Mouse (Mus musculus) neural tube, embryonic 13.5 days (tissue): ENCODE results near the gene Mical1. TPM values are rescaled to one million over a fixed set of nuclear protein-coding genes. Genes with fewer than 3 reads are reported as not detected.

Source experiments
- ATAC-seq: fragments of 200-750 bp; cut with Nextera tagmentation; 2 replicates; pipeline ENCODE4 v1.8.0; 2017; ENCODE audit warnings: low read depth, mild to moderate bottlenecking, moderate TSS enrichment, moderate library complexity
- H3K27ac ChIP-seq: fragments of 300-500 bp; sonication (generic); replicated peaks from 2 replicates; pipeline ENCODE4 v1.5.1; 2015; ENCODE audit warnings: moderate library complexity, mild to moderate bottlenecking, inconsistent platforms
- H3K27me3 ChIP-seq: fragments of 300-500 bp; sonication (generic); 2 replicates; pipeline ENCODE4 v1.6.1; 2015; ENCODE audit warnings: mild to moderate bottlenecking, inconsistent platforms
- H3K36me3 ChIP-seq: fragments of 300-500 bp; sonication (generic); 2 replicates; pipeline ENCODE4 v1.6.1; 2015; ENCODE audit warnings: mild to moderate bottlenecking, inconsistent platforms
- H3K4me1 ChIP-seq: fragments of 300-500 bp; sonication (generic); replicated peaks from 2 replicates; pipeline ENCODE4 v1.6.1; 2015; ENCODE audit warnings: inconsistent platforms
- H3K4me2 ChIP-seq: fragments of 300-500 bp; sonication (generic); 2 replicates; pipeline ENCODE4 v1.6.1; 2015; ENCODE audit warnings: inconsistent platforms, mild to moderate bottlenecking, moderate library complexity
- H3K4me3 ChIP-seq: fragments of 300-500 bp; sonication (generic); 2 replicates; pipeline ENCODE4 v1.5.1; 2015; ENCODE audit warnings: mild to moderate bottlenecking, inconsistent platforms
- H3K9ac ChIP-seq: fragments of 300-500 bp; sonication (generic); 2 replicates; pipeline ENCODE4 v1.6.1; 2015; ENCODE audit warnings: moderate library complexity, mild to moderate bottlenecking, inconsistent platforms
- H3K9me3 ChIP-seq: fragments of 300-500 bp; sonication (generic); 2 replicates; pipeline ENCODE4 v1.6.1; 2016; ENCODE audit warnings: inconsistent platforms
- WGBS: fragments of 180-500 bp; shearing (Covaris S2); methylation state at CpG from one replicate; pipeline ENCODE4 v1.1.7; 2015; 5-methylcytosine and 5-hydroxymethylcytosine counted together
- polyA plus RNA-seq: library from polyadenylated mRNA; unstranded; fragments of >200 nt; fragmentation: Nextera tagmentation; extraction: Ambion mirVana; gene quantifications from 2 replicates; pipeline ENCODE4 v1.2.1, GENCODE M21; 2015

Gene Mical1
- polyA plus RNA-seq, 1 experiment from 2014 or later = 36.0 TPM

DNA sequence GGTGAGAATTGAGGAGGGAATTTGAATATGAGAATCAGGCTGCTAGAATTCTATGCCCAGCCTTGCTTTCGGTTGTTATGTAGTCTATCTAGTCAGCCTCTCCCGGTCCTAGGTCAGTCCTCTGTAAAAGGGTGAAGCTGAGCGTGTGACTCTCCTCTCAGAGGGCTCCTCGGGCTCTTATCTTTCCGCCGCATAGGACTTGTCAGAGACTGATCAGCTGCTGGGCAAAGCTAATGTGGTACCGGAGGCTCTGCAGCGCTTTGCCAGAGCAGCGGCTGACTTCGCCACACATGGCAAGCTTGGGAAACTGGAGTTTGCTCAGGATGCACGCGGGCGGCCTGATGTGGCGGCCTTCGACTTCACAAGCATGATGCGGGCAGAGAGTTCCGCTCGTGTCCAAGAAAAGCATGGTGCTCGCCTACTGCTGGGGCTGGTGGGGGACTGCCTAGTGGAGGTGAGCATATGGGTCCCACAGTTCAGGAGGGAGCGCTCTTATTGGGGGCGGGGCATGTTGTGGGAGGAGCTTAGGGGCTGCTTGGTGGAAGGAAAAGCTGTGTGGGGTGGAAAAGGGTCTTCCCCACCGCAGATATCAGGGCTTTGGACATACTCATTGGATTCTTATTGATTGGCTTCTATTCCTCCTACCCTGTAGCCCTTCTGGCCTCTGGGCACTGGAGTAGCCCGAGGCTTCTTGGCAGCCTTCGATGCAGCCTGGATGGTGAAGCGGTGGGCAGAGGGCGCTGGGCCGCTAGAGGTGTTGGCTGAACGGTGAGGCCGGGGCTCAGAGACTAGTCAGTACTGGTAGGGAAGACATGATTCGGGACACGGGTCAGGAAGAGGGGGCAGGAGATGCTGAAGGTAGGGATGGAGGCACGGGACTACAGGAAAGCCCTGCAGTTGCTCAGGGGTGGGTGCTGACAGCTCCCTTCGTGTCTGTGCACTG lies 5.1 kb downstream of the Mical1 start:
- H3K36me3 ChIP-seq = peaks cover 60% of the 10 kb centered on the region
- H3K27me3 ChIP-seq = no peaks in the 10 kb centered on the region
- no peak overlapping the region for H3K9ac ChIP-seq
- H3K9me3 ChIP-seq = no peaks in the 10 kb centered on the region
- ATAC-seq = no peak
- H3K4me2 ChIP-seq = no peak overlapping the region
- H3K4me1 ChIP-seq = peaks cover 23% of the 10 kb centered on the region
- no peak overlapping the region for H3K27ac ChIP-seq
- whole genome bisulfite sequencing = 67% methylated on average over 33 of the region's 33 CpGs
- no peak overlapping the region for H3K4me3 ChIP-seq

DNA sequence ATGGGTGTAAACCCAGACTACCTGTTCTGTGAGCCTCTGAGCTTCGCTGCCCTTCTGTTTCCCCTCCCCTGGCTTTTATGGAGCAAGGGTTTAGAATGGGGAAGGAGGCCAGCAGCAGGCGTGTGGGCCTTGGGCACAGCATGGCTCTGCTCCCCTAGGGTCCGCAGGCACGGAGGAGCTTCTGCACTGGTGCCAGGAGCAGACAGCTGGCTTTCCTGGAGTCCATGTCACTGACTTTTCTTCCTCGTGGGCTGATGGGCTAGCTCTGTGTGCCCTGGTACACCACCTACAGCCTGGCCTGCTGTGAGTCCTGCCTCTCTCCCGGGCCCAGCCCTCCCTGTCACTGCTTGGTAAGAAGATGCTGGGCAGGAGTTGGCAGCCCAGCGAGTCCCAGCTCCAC lies 6.3 kb downstream of the Mical1 start:
- no peak for ATAC-seq
- Histone ChIP-seq H3K27me3 (no peaks in the 10 kb centered on the region), H3K4me1 (peaks cover 11% of the 10 kb centered on the region), H3K9ac (no peak overlapping the region), H3K27ac (no peak overlapping the region), H3K4me3 (no peak overlapping the region), H3K36me3 (peaks cover 71% of the 10 kb centered on the region), H3K9me3 (no peaks in the 10 kb centered on the region), H3K4me2 (no peak overlapping the region)
- 79% methylated on average over 7 of the region's 7 CpGs for WGBS

DNA sequence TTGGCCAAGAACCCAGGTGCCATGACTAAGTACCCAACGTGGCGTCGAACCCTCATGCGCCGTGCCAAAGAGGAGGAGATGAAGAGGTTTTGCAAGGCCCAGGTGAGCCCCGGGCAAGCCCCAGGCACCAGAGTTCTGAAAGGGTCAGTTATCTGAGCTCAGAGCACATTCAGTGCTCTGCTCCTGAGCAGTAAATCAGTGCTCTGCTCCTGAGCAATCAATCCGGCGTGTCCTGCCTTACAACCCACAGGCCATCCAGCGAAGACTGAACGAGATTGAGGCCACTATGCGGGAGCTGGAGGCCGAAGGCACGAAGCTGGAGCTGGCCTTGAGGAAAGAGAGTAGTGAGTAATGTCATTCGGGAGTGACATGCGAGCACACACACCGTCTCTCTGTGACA lies 9.7 kb downstream of the Mical1 start:
- H3K27me3 ChIP-seq = no peaks in the 10 kb centered on the region; the same call in 1 of the 2 replicates
- no peaks in the 10 kb centered on the region for H3K9me3 ChIP-seq
- WGBS = 86% methylated on average over 16 of the region's 16 CpGs
- H3K4me2 ChIP-seq = no peak overlapping the region
- H3K4me1 ChIP-seq = peaks cover 22% of the 10 kb centered on the region
- no peak overlapping the region for H3K4me3 ChIP-seq
- H3K36me3 ChIP-seq = peaks cover 65% of the 10 kb centered on the region
- no peak overlapping the region for H3K9ac ChIP-seq
- no peak overlapping the region for H3K27ac ChIP-seq
- ATAC-seq = no peak

DNA sequence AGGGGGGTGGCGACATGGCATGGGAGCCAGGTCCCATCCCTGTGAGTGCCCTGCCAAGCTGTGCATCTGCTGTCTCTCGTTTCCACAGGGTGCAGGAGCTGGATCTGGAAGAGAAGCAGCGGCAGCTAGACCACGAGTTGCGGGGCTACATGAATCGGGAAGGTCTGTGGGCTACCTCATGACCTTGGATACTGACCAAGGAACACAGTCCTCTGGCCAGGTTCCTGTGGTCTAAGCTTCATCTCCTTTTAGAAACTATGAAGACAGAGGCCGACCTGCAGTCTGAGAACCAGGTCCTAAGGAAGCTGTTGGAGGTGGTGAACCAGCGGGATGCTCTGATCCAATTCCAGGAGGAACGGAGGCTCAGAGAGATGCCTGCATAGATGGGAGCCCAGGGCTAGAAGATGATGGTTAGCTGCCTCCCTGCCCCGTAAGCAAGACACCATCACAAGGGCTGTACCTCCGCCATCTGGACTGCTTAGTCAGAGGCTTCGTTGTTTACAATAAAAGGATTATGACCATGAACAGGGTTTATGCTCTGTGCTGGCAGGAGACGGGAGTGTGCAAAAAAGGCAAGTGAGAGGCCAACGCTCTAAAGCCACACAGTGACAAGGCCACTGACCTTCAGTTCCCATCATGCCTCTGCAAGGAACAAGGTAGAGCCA lies 10.5 kb downstream of the Mical1 start:
- Histone ChIP-seq H3K27ac (no peak overlapping the region), H3K4me3 (no peak overlapping the region), H3K36me3 (peaks cover 65% of the 10 kb centered on the region), H3K9me3 (no peaks in the 10 kb centered on the region), H3K4me1 (peaks cover 22% of the 10 kb centered on the region), H3K9ac (no peak overlapping the region), H3K4me2 (no peak overlapping the region), H3K27me3 (no peaks in the 10 kb centered on the region; the same call in 1 of the 2 replicates)
- 83% methylated on average over 14 of the region's 14 CpGs for WGBS
- no peak for ATAC-seq

DNA sequence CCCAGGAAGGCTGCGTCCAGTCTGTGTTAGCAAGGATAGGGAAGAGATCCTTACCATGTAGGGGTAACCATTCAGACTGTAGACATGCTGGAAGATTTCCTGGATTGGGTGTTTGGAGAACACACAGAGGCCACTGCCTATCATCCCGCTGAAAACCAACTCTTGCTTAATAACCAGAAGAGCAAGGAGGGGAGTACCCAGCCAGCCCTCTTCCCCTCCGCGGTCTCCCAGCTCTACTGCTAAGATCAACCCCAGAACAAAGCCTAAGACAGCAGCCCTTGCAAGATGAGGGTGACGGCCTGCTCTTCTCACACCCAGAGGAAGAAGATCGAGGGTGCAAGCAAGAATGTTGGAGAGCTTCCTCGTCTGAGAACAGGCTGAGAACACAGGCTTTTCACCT lies 12.8 kb downstream of the Mical1 start:
- Histone ChIP-seq H3K27ac (no peak overlapping the region), H3K9me3 (no peaks in the 10 kb centered on the region), H3K27me3 (no peaks in the 10 kb centered on the region; the same call in 1 of the 2 replicates), H3K36me3 (peaks cover 43% of the 10 kb centered on the region), H3K4me3 (peak overlapping the region; percentile 61), H3K4me1 (peaks cover 22% of the 10 kb centered on the region), H3K4me2 (peak overlapping the region; percentile 96), H3K9ac (peak overlapping the region; percentile 77)
- 55% methylated on average over 7 of the region's 7 CpGs for WGBS
- no peak for ATAC-seq

DNA sequence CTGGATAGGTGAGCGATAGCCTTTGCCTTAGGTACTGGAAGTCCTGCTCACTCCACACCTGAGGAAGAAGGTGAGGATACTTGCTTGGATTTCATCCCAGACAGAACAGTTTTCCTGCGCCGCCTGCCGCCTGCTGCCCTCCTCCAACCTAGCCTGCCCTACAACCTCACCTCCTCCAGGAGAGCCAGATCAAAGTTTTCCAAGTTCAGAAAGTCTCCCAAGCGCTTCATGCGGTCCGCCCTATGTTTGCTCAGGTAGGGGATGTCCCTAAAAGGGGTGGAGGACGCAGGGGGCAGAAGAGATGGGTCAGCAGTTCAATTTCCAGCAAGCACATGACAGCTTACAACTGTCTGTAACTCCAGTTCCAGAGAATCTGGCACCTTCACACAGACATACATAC lies 13.2 kb downstream of the Mical1 start:
- no peak overlapping the region for H3K27ac ChIP-seq
- H3K9me3 ChIP-seq = no peaks in the 10 kb centered on the region
- H3K4me1 ChIP-seq = peaks cover 22% of the 10 kb centered on the region
- peak overlapping the region; percentile 77 for H3K9ac ChIP-seq
- ATAC-seq = peak; percentile 14; the same call in 1 of the 2 replicates
- no peaks in the 10 kb centered on the region; the same call in 1 of the 2 replicates for H3K27me3 ChIP-seq
- peaks cover 38% of the 10 kb centered on the region for H3K36me3 ChIP-seq
- 40% methylated on average over 8 of the region's 8 CpGs for WGBS
- H3K4me2 ChIP-seq = peak overlapping the region; percentile 96
- H3K4me3 ChIP-seq = peak overlapping the region; percentile 61

DNA sequence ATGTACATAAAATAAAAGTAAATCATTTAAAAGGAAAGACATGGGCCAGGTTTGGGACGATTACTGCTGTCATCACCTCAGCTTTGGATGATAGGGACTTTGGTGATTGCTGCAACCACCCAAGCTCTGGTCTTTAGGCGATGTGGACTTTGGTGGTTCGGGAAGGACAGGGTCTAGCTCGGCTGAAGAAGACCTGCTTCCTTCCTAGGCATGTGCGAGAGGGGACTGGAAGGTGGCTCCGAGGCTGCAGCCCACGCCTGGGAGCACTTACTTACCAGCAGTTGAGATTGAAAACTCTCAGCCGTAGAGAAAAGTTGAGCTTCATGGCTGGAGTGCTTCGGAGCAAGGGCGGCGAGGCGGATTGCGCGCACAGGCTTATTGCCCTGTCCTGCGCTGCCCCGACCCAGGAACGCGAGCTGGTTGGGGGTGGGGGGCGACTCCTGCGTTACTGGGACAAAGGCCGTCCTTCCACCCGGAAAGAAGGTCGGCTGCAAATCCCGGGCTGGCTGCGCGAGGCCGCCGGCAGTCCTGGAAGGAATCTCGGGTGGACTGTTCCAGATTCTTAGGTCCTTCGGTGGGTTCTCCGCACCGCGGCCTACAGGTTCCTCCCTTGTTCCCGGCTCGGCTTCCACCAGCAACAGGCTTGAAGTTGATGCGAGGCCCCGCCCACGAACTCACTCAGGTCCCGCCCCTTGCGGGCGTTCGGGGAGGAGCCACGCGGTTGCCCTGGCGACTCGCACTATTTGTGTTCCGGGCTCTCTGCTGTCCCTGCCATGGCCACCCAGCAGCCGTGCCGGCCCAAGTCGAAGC lies 13.8 kb downstream of the Mical1 start, which contains the start of the genes Smpd2 and Ppil6:
Smpd2 (minus strand) TSS at position 662 of the 810 bp plus-strand sequence.
Ppil6 (plus strand) TSS at position 732 of the 810 bp plus-strand sequence.
- H3K4me3 ChIP-seq = peak within 1 kb of the TSS; percentile 61
- H3K27me3 ChIP-seq = no peaks in the 10 kb centered on the region; the same call in 1 of the 2 replicates
- H3K4me2 ChIP-seq = peak within 1 kb of the TSS; percentile 96
- peak within 1 kb of the TSS; percentile 77 for H3K9ac ChIP-seq
- peaks cover 22% of the 10 kb centered on the region for H3K4me1 ChIP-seq
- peaks cover 32% of the 10 kb centered on the region for H3K36me3 ChIP-seq
- ATAC-seq = peak; percentile 97
- WGBS = 2% methylated on average over 50 of the region's 50 CpGs
- no peaks in the 10 kb centered on the region for H3K9me3 ChIP-seq
- H3K27ac ChIP-seq = no peak within 1 kb of the TSS

DNA sequence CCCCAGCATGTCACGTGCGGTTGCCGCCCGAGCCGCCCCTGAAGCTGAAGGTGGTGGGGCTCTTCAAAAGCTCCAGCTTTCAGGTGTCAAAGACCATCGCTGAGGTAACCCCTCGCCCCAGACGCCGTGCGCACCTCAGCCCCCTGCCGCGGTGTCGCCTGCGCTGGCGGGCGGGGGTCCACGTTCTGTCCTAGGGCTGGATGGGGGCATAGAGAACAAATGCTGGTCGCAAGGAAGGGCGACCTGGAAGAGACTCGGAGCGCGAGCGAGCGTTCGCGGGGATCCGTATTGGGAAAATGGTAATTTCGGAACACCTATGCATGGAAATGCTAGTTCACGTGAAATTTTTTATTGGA lies 14.4 kb downstream of the Mical1 start:
- H3K4me3 ChIP-seq = peak overlapping the region; percentile 61
- peak; percentile 66 for ATAC-seq
- H3K9ac ChIP-seq = peak overlapping the region; percentile 77
- WGBS = under 1% methylated on average over 29 of the region's 29 CpGs
- H3K9me3 ChIP-seq = no peaks in the 10 kb centered on the region
- no peaks in the 10 kb centered on the region; the same call in 1 of the 2 replicates for H3K27me3 ChIP-seq
- H3K4me1 ChIP-seq = peaks cover 22% of the 10 kb centered on the region
- peak overlapping the region; percentile 96 for H3K4me2 ChIP-seq
- peaks cover 26% of the 10 kb centered on the region for H3K36me3 ChIP-seq
- H3K27ac ChIP-seq = no peak overlapping the region

DNA sequence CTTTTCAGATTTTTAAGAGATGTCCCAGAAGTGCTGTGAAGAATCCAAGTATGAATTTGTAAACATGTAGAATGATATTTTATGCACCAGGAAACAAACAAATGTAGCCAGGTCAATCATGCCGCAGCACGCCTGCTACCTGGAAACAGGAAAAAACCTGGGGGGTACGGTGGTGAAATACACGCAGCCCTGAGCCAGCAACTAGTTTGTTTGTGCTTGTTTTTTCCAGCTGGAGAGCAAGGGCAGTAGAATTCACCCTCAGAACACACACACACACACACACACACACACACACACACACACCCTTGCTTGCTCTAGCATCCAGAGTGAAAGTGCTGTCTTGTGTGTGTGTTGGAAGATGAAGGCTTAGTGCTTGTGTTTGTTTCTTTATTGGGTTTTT lies 15.0 kb downstream of the Mical1 start:
- Histone ChIP-seq H3K9ac (no peak overlapping the region), H3K27me3 (no peaks in the 10 kb centered on the region; the same call in 1 of the 2 replicates), H3K9me3 (no peaks in the 10 kb centered on the region), H3K27ac (no peak overlapping the region), H3K36me3 (peaks cover 20% of the 10 kb centered on the region), H3K4me2 (peak overlapping the region; percentile 96), H3K4me1 (peaks cover 22% of the 10 kb centered on the region), H3K4me3 (peak overlapping the region; percentile 61; the same call in 1 of the 2 replicates)
- ATAC-seq = no peak
- 65% methylated on average over 4 of the region's 4 CpGs for WGBS

DNA sequence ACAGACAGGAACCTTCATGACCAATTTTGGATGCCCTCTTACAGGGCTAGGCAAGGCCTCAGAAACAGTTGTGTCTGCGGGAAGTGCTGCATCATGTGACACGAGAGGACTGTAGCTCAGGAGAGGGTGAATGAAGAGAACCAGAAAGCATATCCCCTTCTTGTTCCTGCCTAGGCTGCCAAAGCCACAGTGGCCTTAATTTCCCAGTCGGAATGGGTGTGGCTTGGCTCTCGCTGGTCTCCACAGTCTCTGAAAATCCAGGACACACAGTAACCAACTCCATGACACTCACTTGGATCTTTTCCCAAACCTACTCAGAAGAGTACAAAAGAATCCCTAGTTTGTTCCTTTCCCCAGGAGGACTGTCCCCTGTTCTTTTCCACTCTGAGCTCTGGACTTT lies 24.8 kb downstream of the Mical1 start:
- Histone ChIP-seq H3K4me2 (no peak overlapping the region), H3K9me3 (no peaks in the 10 kb centered on the region), H3K9ac (no peak overlapping the region), H3K4me3 (no peak overlapping the region), H3K36me3 (no peaks in the 10 kb centered on the region), H3K27me3 (no peaks in the 10 kb centered on the region), H3K27ac (no peak overlapping the region), H3K4me1 (no peaks in the 10 kb centered on the region)
- no peak for ATAC-seq
- WGBS = 71% methylated on average over 4 of the region's 4 CpGs

DNA sequence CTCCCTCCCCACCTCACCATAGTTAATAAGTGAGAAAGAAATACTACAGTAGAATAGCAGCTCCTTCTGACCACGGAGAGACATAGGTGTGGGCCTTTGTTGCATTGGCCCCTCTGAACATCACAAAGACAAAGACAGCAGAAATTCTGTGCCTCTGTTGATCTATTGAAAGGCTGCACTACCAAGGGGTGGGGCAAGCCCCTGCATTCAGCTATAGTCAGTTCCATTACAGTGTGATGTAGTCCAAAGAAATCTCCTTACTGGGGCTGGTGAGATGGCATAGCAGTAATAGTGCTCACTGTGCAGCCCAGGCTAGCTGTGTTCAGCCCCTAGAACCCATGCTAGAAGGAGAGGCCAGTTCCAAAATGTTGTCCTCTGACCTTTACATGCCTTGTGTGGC lies 28.9 kb downstream of the Mical1 start:
- Histone ChIP-seq H3K4me2 (no peak overlapping the region), H3K9me3 (no peaks in the 10 kb centered on the region), H3K4me1 (no peaks in the 10 kb centered on the region), H3K36me3 (no peaks in the 10 kb centered on the region), H3K27ac (no peak overlapping the region), H3K4me3 (no peak overlapping the region), H3K9ac (no peak overlapping the region), H3K27me3 (no peaks in the 10 kb centered on the region)
- ATAC-seq = peak; percentile 43; the same call in 1 of the 2 replicates
- WGBS = 93% methylated on average over 1 of the region's 1 CpGs
